Mouse (Mus musculus): Measurements from ENCODE around the gene Lingo3. TPM values are rescaled to one million over a fixed set of nuclear protein-coding genes. Genes with fewer than 3 reads are reported as not detected.
"Not testable (repeated sequence)": the region's sequence is repeated elsewhere in the genome, so short reads cannot be mapped to it uniquely, and the experiment has no call there.

Lingo3 gene
- total RNA-seq, 2 experiments from 2014 or later = 0.99 to 1.5 TPM

DNA sequence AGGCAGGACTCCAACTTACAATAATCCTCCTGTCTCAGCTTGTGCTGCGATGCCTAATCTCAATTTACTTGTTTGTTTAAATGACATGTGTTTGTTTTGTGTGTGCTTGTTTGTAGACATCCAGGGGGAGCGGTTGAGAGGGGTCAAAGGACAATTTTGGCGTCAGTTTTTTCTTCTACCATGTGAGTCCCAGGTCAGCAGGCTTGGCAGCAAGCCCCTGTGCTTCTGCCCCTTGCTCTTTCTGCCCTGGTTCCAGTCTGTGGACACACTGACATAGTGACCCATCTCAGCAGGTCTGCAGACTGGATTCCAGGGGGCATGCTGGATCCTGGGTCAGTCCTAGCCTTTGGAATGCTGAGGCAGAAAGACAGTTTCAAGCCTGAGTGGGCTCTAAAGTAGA, 24.4 kb downstream of the Lingo3 start:
- DNase-seq = no peak

DNA sequence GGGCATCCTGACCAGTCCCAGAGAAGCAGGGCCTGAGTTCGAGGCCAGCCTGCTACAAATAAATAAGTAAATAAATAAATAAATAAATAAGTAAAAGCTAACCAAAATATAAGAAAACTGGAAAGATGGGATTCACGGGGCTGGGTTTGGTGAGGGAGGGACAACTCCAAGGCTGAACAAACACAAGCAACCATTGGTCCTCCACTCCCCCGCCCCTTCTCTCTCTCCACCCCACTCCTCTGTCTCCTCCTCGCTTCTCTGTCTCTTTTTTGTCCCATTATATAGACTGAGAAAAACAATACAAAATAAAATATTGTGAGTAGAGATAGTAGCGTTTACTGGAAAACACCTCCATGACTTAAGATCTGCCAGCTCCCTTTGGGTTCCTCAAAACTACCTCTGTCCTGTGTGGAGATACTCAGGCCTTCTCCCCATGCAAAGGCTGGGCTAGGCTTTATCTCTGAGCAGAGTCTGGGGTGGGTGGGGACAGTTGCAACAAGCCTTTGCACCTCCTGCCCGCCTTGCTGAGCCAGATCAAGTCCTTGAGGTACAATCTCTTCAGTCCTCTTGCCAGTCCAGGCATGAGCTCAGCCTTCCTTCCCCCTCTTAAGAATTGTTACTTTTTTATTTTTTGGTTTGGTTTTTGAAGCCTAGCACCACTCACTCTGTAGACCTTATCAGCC, 25.1 kb downstream of the Lingo3 start:
- DNase-seq = no peak

DNA sequence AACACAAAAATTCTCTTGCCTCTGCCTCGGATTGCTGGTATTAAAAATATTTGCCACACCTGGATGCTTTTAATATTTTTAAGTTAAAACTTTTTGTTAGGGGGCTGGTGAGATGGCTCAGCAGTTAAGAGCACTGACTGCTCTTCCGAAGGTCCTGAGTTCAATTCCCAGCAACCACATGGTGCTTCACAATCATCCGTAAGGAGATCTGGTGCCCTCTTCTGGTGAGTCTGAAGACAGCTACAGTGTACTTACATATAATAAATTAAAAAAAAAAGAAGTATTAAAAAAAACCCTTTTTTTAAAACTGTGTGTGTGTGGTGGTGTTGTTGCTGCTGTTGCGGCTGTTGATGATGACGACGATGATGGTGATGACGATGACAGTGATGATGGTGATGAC, 25.9 kb downstream of the Lingo3 start:
- not testable (repeated sequence) for DNase-seq

DNA sequence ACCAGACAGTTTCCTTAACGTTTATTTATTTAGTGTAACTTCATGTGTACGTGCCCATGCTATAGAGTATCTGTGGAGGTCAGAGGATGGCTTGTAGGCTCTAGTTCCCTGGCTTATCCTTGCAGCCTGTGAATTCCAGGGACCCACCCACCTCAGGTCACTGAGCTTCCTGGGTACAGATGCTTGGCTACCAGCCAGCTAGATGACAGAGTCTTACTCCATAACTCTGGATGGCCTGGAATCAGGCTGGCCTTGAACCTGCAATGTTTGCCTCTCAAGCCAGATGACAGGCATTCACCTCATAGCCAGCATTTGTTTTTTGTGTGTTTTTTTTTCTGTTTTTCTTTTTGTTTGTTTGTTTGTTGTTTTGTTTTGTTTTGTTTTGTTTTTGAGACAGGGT, 26.7 kb downstream of the Lingo3 start:
- DNase-seq = no peak

DNA sequence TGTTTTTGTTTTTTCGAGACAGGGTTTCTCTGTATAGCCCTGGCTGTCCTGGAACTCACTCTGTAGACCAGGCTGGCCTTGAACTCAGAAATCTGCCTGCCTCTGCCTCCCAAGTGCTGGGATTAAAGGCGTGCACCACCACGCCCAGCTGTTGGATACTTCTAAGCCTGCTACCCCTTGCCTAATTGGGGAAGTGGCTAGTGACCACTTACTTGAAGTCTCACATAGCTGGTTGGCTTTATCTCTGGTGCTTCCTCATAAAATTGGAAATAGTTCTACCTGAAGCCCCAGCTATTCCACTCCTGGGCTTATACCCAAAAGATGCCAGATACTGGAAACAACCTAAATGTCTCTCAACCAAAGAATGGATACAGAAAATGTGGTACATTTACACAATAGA, 27.5 kb downstream of the Lingo3 start:
- DNase-seq = not testable (repeated sequence)

DNA sequence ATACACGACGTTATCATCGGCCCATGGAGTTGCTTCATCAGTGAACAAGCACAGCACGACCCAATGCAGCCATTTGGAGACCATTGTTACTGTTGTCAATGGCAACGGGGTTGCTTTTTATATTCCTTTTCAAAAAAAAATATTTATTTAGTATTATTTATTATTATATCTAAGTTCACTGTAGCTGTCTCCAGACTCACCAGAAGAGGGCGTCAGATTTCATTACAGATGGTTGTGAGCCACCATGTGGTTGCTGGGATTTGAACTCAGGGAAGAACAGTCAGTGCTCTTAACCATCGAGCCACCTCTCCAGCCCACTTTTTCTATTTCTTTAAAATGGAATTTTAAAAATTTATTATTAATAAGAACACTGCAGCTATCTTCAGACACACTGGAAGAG, 29.0 kb downstream of the Lingo3 start:
- no peak for DNase-seq

DNA sequence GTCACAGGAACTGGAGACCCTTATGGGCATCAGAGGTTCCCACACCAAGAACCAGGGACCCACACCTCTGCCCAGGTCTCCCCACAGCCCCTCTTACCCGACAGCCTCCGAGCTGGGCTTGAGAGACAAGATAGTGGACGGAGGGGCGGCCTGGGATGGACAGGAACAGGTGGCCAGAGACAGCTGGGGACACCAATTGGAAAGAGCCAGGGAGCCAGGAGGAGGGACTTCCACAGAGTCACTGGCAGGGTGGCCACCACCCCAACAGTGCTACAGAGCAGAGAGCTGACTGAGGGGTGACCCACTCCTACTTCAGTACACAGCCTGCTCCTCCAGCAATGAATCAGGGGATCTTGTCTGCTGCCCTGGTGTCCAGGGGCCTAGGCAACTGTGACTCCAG, 30.5 kb downstream of the Lingo3 start, which contains the start of gene Jsrp1:
TSS of gene Jsrp1 (minus strand) at position 133 of the 400 bp plus-strand sequence.
- DNase-seq = no peak

DNA sequence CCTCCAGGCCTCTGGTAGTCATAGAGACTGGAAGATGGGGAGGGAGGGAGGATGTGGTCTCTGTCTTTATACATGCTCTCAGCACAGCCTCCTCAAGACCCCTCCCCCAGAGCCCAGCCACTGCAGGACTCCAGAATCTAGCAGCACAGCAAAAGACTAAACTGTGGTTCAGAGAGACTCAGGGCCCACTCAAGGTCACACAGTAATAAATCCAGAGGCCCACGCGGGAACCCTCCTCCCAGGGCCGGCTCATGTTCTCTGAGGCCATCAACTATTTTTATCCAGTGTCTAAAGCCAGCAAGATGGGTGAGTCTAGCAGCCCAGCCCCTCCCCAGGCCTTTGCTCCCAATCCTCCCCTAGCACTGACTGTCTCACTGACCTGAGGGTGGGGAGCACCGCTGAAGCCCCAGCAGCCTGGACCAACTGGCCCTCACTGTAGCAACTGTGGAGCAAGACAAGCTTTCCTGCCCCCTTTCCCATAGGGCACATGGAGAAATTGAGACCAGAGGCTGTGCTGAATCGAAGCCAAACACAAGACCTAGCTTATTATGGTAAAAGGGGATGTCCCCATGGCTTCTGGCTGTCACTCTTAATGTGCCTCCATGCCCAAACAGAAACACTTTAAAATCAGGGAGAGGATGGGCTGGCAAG, 31.3 kb downstream of the Lingo3 start:
- DNase-seq = peak; percentile 60

DNA sequence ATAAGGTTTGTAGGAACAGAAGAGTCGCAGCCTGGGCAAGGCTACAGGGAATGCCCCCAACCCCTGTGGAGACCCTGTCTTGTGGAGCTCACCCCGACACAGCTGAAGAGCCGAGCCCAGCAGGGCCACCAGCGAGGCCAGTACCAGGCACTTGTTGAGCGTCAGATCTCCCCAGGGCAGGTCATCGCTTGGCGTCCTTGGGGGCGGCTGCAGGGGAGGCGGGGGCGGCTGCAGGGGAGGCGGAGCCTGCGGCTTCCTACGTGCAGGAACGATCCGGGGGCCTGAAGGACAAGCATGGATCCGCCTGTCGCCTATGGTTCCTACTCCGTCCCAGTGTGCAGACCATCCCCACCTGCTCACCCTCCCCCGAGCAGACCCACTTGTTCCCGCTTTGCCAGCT, 33.8 kb downstream of the Lingo3 start:
- peak; percentile 74 for DNase-seq

DNA sequence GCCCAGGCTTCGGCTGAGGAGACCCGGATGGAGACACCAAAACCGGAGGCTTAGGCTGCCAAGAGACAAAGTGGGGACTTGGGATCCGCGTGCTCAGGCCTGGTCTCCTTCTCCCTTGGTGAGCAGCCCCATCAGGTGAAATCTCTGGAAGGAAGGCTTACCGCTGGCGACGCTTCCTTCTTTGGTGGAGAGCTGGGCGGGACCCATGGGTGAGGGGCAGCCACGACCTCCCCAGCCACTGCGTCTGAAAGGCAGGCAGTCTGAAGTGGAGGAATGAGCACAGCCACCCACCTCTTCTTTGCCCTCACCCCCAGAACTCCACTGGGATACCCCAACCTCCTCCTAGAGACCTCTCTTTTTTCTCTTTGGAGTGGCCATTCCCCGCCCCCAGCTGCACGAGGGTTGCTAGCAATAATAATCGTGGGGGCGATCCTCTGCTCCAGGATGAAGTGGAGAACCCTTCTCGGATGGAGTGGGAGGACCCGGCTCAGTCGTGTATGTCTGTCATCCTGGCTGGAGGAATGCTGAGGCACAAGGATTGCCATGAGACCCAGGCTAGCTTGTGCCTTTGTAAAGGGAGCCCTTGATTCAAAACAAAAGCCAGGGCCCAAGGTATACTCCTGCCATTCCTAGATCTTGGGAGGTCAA, 34.7 kb downstream of the Lingo3 start:
- no peak for DNase-seq

DNA sequence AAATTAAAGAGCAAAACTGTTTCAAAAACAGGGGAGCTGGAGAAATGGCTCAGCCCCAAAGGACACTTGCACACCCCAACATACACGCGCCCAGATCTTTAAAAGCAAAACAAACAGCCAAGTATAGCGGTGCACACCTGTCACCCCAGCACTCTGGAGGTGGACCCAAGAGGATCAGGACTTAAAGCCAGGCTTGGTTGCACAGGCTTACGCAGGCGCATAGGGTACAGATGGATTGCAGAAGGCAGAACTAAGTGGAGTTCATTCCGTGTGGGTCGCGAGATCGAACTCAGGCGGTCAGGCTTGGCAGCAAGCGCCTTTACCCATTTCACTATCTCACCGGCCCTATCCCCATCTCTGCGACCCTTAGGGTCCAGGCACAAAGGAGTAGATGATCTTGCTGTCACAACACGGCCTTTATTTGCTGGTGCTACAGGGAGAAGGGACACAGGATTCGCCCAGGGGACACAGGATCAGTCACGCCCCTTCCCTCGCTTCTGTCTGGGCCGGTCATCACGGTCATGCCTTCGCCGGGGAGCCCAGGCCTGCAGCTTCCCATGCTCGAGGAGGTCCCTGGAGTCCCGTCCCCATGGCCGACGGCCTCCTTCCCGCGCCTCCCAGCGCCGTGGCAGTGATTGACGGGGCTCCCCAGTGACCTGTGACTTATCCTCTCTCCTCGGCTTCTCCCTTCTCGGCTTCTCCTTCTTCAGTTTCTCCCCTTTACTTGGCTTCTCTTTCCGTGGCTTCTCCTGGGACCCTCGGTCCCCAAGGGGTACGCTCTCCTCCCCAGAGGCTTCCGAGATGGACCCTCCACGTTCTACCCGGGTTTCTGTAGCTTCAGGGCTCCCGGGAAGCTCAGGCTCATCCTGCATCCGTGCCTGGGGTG, 35.5 kb downstream of the Lingo3 start:
- no peak for DNase-seq

DNA sequence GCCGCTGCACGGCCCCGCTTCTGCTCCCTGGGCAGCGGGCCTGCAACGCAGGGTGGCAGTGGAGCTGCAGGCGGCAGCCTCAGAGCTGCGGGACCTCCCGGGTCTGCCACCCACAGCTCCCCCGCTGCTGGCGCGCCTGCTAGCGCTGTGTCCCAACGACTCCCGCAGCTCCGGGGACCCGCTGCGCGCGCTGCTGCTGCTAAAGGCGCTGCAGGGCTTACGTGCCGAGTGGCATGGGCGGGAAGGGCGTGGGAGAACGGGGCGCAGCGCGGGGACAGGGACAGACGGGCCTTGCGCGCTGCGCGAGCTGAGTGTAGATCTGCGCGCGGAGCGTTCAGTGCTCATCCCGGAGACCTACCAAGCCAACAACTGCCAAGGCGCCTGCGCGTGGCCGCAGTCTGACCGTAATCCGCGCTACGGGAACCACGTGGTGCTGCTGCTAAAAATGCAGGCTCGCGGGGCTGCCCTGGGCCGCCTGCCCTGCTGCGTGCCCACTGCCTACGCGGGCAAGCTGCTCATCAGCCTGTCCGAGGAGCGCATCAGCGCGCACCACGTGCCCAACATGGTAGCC, 36.7 kb downstream of the Lingo3 start:
- DNase-seq = peak; percentile 79

DNA sequence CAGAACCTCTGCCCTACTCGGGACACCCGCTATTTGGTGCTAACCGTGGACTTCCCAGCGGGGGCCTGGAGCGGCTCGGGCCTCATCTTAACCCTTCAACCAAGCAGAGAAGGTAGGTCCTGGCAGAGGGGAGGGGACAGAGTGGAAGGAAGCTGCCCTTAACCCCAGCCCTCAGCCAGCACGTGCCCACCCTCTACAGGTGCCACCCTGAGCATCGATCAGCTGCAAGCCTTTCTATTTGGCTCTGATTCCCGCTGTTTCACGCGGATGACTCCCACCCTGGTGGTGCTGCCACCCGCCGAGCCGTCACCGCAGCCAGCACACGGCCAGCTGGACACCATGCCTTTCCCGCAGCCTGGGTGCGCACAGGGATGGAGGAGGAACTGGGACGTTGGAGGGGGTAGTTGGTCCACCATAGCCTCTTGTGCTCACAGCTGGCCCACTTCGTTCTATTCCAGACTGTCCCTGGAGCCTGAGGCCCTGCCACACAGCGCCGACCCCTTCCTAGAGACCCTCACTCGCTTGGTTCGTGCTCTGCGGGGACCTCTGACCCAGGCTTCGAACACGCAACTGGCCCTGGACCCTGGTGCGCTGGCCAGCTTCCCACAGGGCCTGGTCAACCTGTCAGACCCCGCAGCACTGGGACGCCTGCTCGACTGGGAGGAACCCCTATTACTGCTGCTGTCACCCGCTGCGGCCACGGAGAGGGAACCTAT, 37.3 kb downstream of the Lingo3 start:
- DNase-seq = no peak

DNA sequence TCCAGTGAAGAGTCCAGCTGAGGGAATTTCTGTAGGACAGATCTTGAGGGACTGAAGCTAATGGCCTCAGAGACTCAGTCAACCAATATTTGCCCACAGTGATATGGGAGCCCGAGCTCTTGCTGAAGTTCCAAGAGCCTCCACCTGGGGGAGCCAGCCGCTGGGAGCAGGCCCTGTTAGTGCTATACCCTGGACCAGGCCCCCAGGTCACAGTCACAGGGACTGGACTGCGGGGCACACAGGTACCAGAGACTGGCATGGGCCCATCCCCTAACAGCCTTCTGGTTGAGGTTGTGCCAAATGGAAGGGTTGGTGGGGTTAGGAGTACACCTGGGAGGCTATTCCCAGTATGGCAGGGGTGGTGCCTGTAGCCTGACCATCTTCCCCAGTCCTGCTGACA, 37.9 kb downstream of the Lingo3 start:
- peak; percentile 93 for DNase-seq

DNA sequence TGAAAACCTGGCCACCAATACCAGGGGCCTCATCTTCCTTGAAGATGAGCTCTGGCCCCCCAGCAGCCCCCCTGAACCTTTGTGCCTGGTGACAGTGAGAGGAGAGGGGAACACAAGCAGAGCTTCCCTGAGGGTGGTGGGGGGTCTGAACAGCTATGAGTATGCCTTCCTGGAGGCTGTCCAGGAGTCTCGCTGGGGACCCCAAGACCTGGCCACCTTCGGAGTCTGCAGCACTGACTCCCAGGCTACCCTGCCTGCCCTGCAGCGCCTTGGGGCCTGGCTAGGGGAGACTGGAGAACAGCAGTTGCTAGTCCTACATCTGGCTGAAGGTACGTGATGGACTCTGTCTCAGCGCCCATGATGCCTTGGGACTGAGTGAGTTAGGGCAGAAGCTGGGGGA, 38.5 kb downstream of the Lingo3 start:
- DNase-seq = no peak

DNA sequence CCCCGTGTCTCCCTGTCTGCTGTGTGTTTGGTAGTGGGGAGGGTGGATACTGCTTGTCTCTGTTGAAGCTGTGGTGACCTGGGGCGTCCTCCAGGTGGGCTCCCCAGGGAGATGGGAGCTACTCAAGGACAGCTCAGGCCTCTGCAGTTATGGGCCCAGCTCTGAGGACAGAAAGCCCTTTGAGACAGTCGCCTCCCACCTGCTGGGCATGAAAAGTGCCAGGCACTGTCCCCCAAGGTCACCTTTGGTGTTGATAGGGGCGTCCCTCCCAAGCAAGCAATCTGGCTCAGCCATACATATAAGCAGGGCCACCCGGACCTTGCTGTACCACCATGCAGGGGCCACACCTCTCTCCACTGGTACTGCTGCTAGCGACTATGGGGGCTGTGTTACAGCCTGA, 38.9 kb downstream of the Lingo3 start, which contains the start of gene Amh:
TSS of gene Amh (plus strand) at position 328 of the 400 bp plus-strand sequence.
- DNase-seq = no peak

DNA sequence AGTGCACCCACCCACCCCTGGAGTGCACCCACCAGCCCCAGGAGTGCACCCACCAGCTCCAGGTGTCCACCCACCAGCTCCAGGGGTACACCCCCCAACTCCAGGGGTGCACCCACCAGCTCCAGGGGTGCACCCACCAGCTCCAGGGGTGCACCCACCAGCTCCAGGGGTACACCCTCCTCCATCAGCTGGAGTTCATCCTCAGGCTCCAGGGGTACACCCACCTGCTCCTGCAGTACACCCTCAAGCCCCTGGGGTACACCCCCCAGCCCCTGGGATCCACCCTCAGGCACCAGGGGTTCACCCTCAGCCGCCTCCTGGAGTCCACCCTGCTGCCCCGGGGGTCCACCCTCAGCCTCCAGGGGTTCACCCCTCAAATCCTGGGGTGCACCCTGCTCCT, 39.5 kb downstream of the Lingo3 start:
- DNase-seq = no peak

DNA sequence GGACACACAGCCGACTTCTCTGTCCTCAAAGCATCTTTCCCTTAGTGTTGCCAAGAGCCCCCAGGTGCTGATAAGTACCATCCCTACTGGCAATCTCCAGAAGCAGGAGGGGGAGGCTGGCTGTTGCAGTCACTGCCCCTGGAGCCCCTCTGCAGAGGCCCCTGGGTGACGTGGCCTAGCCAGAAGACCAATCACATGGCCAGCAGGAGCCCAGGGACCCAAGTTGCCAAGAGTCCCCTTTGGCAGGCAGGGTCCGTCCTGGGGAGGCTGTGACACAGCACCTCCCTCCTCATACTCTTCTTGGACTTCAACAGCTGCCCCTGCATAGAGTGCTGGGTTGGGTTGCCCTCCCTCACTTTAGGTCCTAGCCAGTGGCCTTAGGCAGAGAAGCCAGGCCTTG, 40.8 kb downstream of the Lingo3 start:
- DNase-seq = no peak

DNA sequence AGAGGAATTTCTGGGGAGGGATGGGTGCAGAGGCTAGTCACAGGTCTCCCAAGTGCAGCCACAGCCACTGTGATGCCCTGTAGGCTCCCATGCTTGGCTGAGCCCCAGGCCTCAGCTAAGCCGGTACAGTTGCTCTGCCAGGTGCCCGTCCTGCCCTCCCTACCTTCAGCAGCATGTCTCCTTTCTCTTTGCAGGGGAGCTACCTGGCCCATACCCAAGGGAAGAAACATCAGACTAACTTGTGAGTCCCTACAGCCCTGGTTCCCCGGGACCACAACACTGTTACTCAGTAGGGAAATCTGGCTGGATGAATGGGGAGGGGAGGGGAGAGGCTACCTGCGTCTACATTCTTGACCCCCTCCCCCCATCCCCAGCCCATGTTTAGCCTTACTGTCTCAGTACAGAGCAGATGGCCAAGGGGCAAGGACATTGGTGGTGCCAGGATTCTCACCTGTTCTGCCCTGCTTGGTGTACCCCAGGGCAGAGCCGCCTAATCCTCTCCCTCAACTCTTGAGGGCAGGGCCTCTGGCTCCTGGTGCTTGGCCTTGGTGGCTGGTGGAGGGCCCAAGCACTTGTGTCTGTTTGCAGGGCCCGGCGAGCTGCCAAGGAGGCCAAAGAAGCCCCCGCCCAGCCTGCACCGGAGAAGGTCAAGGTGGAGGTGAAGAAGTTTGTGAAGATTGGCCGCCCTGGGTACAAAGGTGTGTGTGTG, 41.5 kb downstream of the Lingo3 start:
- DNase-seq = no peak

DNA sequence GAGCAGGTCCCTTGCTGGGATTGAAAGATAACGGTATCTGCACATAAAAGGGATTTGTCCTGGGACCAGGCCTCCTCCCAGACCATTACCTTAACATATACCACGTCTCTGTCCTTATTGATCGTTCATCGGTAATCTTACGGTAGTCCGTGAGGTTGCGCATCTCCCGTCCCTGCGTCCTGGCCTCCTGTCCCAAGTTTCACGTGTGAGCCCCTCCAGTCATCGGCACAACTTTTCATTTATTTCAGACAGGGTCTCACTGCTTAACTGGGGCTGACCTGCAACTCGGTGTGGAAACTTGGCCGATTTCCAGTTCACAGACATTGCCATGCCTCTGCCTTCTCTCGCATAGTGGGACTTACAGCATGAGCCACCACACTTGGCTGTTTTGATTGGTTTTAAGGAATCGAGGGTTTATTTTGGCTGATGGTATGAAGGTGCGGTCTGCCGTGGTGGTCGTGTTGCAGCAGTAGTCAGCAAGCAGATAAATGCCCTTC, 44.7 kb downstream of the Lingo3 start:
- DNase-seq = no peak
